Mouse (Mus musculus): Measurements from ENCODE around the gene Pef1.

Gene Pef1

DNA sequence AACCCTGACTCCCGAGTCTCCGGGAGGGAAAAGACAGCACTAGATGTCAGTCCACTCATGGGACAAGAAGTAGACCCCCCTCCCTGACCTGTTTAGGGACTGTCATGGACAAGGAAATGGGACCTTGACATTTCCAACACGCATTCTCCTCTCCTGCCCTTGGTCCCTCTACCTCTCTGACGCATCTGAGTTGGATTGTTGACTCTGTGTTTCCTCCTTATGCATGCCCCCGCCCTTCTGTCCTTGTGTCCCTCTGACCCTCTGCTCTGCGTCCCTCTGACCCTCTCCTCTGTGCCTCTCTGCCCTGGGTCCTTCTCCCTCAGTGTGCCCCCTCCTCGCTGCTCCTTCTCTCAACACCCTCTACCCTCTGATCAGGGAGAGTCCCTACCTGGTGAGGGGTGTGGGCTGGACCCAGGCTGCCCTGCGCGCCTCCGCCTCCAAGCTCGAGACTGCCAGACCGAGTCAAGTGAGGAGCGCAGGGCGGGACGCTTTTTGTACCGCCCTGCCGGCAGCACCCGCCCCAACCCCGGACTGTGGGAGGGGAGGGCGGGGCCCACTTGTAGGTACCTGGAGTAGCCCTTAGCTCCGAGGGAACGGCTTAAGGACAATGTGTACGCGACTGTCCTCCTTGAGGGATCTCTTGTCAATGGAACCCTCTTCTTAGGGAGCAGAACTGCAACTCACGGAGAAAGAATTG, 72.1 kb downstream of the Pef1 start:
- DNase-seq (ENCODE audit: low spot score in 2 of 2) = no peak

DNA sequence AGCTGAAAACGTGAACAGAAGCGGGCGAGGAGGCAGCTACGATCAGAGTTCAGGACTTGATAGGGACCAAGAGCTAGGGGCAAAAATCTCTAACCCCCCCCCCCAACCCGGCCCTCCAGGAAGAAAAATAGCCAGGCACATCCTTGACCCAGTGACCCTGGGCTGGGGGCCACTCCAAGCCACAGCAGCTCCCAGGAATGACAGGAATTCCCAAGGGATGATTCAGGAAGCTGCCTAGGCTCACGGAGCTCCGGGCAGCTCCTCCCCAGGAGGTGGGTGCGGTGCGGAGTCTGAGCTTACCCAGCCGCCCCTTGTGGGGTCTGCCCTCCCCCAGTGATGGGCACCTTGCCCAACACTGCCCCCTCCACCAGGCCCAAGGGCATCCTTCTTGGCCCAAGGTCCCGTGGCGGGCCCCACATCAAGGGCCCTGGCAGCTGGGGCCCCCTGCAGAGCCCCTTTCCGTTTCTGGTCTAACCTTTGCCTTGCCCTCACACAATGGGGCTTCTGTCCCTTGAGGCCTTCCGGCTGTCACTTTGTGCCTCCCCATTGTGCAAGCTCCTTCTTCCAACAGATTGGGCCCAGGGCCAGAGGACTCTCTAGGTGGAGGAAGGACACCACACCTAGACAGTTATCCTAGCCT, 72.8 kb downstream of the Pef1 start, which contains the start of gene Tinagl1:
Gene Tinagl1 (minus strand): TSS at position 51 of the 640 bp plus-strand sequence.
- DNase-seq (ENCODE audit: low spot score in 2 of 2) = no peak

DNA sequence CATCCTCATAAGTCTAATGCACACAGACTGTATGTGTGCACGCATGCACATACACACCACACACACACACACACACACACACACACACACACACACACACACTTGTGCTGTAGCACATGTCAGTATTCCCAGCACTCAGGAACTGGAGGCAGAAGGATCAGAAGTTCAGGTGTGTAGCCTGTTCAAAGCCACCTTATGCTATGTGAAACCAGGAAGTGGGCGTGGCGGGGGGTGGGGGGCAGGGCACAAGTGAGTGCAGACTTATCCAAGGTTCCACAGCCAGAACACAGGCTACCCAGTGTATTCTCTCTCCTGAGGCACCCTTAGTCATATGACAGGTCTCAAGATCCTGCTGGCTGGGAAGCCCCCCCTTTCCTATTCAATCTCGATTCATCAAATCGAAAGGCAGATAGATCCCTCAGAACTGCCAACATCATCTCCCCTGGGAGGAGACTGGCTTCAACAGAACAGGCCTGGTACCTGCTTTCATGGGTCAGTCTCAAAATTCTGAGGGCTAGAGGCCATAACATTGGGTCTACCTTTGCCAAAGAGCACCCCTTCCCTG, 73.9 kb downstream of the Pef1 start:
- no peak for DNase-seq (ENCODE audit: low spot score in 2 of 2)

DNA sequence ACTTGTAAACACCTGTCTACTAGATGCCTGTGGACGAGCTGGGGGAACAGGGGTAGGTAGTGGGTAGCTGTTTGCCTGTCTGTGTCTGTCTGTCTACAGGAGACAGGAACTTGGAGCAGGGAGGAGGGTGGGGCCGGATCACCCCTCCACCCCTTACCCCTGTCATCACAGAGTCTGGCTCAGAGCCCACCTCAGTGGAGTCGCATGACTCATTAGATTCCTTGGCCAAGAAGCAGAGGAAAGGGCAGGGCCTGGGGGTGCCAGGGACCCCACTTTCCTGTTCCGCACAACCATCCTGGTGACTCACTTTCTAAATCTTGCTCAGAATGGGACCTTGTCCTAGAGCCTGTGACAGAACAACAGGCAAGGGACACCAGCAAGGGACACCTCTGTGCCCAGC, 74.7 kb downstream of the Pef1 start:
- DNase-seq (ENCODE audit: low spot score in 2 of 2) = no peak

DNA sequence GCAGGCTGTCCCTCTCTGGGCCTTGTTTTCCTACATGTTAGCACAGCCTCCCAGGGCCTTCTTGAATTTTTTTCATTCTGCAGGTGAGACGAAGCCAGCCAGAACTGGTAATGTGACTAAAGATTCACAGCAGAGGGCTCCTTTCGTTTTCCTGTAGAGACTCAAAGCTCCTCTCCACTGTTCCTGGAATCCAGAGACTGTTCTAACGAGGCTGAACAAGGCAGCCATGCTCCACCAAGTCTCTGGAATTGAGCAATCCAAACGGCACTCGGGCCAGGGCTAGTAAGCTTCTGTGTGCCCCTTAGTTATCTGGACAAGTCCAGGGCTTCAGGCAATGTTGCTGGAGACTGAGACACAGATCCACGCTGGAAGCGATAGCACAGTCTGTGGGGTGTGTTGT, 75.2 kb downstream of the Pef1 start:
- no peak for DNase-seq (ENCODE audit: low spot score in 2 of 2)

Measured in right cerebral cortex, adult 2 months (tissue).